Mouse (Mus musculus) activated CD4-positive, CD25-positive, alpha-beta regulatory T cell, adult 4 months (primary cell): ENCODE measurements around the gene Gm20388. TPM values are rescaled to one million over a fixed set of nuclear protein-coding genes. Genes with fewer than 3 reads are reported as not detected.
"Not testable (repeated sequence)": the region's sequence is repeated elsewhere in the genome, so short reads cannot be mapped to it uniquely, and the experiment has no call there.

Experiments
- ATAC-seq: one replicate; pipeline ENCODE4 v1.8.0; 2017
- polyA plus RNA-seq, 2 experiments: library from polyadenylated mRNA; unstranded; fragments of 100-300 nt; shearing (Covaris generic); gene quantifications; one replicate each; pipeline ENCODE4 v1.2.1; 2017

The Gm20388 gene
- polyA plus RNA-seq, 2 experiments from 2014 or later = 9.9 to 12.3 TPM

DNA sequence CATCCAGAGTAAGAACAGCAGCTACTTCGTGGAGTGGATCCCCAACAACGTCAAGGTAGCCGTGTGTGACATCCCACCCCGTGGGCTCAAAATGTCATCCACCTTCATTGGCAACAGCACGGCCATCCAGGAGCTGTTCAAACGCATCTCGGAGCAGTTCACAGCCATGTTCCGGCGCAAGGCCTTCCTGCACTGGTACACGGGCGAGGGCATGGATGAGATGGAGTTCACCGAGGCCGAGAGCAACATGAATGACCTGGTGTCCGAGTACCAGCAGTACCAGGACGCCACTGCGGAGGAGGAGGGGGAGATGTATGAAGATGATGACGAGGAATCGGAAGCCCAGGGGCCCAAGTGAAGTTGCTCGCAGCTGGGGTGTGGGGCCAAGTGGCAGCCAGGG is 3510.7 kb downstream of the Gm20388 start:
- no peak for ATAC-seq

DNA sequence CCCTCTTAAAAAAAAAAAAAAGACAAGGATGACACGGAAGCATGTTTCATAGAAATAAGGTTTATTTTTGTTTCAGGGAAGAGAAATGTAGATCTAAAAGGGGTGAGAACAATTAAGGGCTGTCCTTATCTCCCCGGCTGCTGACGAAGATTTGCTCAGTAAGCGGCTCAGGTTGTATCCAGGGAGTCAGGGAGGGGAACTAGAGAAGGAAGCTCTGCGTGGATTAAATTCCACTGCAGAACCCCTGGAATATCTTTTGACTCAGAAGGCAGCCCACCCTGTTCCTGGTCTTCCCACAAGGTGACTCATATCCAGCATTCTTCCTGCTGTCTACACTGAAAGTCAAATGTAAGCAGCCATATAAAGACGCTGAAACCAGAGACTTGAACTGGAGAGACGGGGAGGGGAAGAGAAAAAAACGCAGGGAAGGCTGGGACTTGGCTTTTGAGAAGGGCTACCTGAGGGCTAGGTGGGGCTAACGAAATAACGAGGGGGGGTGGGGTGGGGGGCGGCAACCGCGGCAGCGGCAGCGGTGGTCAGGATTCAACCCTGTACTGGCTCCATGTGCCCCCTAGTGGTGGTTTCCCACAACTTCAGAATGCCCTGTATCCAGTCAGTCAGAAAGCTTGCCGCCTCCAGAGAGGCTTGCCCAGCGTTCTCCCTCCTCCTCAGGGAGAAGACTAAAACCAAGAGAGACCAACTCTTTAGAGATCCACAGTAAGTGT is 3511.6 kb downstream of the Gm20388 start:
- no peak for ATAC-seq

DNA sequence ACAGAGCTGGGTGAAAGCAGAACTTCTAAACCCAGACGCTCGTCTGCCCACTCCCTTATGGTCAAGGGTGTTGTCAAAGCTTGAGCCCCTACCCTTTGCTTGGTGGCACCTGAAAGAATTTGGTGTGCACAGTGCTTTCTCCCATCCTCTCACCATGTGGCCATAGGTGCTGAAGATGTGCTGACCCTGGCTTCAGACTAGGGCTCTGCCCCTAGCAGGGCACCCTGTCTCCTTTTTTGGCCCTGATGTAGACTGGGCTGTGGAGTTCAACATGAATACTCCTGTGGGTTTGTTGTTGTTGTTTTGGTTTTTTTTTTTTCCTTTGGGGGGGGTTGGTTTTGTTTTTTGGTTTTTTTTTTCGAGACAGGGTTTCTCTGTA is 3512.1 kb downstream of the Gm20388 start:
- ATAC-seq = no peak

DNA sequence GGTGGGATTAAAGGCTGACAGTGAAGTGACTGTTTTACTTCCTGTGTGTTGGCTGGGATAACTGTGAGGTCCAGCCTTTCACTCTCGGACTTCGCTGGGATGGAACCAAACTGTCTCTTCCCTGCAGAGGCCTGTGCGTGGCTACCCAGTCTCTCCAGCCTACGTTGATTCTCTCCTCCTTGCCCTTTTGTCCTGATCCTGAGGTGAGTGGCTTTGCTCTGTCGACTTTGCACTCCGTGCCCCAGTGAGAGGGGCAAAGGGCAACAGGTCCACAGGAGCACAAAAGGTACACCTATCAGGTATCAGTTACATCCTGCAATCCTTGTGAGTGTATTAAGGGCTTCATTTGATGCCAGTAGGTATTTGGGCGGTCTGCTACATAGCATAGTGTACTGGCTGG is 3512.8 kb downstream of the Gm20388 start, which contains the start of gene Def8:
Def8 (plus strand) TSS at position 87 of the 400 bp plus-strand sequence.
- ATAC-seq = no peak

DNA sequence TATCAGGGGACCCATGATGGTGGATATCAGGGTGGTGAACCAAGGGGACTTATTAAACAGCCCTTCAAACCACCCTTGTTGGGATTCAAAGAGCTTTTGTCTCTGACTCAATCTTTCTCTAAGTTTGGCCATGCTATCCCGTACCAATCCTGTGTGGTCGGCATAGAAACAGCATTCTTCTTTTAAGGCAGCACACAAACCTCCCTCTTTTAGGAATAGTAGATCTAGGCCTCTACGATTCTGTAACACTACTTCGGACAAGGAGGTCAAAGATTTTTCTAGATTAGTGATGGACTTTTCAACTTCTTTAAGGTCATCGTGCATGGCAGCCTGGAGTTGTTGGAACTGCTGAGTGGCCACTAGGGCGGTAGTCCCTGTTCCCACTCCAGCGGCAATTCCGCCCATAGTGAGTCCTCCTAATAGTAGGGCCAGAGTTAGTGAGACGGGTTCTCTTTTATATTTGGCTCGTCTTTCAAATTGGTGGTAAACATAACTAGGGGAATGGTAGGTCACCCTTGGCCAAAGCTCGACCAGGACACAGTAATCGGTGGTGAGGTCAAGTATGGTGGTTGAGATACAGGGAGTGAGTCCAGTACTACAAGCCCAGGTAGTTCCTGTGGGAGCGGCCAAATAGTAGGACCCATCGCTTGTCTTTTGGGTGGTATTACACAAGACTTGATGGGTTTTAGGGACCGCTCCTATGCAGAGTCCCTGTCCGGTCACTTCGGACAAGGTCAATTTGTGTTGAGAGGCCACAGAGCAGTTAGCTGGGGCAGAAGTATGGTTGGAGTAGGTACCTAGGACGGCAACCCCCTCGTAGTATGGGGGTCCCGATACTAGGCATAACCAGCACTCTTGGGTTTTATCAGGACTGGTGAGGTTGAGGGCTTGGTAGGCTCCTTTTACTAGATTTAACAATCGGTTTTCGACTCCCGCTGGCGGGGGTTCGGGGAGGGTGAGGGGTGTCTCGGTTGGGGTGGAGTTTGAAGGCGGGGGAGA is 3516.2 kb downstream of the Gm20388 start:
- ATAC-seq = no peak

DNA sequence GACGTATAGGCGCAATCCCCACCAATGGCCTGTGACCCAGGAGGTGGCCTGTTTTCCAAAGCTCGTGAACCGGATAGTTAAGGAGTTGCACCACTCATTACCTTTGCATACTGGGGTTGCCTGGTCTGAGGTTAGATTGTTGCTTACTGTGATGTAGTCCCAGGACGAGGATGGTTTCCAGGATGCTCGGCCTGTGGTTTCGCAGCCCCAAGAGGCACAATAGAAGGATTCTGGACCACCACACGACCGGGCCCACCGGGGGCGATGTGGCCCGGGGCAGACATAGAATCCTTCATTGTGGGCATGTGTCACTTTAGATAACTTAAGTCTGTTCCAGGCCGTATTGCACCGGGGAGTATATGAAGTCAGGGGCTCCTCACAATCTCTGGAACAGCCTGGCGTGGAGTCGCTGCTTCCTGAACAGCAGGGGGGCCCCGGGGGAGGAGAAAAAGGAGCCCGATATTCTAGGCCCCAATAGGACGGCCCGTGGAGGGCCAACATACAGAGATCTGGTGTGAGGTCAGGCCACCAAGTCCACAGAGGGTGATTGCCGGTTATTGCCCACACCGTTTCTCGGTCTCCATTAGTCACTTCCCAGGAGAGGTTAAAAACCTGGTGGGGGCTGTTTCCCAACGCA is 3517.1 kb downstream of the Gm20388 start:
- ATAC-seq = no peak

DNA sequence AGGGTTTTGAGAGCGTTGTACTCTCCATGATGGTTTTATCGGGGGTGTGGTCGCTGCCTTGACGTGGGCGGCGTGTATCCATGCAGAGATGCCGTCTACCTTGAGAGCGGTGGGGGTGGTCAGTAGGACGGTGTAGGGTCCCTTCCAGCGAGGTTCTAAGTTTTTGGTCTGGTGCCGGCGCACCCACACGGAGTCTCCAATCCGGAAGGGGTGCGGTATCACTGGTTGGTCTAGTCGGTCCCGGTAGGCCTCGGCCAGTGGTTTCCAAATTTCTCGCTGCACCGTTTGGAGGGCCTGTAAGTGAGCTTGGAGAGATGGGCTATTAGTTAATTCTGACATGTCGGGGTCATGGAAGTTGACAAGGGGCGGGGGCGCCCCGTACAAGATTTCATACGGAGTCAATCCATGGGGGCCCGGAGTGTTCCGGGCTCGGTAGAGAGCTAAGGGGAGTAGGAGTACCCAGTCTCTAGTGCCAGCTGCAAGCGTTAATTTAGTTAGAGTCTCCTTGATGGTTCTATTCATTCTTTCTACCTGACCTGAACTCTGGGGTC is 3517.8 kb downstream of the Gm20388 start:
- no peak for ATAC-seq

DNA sequence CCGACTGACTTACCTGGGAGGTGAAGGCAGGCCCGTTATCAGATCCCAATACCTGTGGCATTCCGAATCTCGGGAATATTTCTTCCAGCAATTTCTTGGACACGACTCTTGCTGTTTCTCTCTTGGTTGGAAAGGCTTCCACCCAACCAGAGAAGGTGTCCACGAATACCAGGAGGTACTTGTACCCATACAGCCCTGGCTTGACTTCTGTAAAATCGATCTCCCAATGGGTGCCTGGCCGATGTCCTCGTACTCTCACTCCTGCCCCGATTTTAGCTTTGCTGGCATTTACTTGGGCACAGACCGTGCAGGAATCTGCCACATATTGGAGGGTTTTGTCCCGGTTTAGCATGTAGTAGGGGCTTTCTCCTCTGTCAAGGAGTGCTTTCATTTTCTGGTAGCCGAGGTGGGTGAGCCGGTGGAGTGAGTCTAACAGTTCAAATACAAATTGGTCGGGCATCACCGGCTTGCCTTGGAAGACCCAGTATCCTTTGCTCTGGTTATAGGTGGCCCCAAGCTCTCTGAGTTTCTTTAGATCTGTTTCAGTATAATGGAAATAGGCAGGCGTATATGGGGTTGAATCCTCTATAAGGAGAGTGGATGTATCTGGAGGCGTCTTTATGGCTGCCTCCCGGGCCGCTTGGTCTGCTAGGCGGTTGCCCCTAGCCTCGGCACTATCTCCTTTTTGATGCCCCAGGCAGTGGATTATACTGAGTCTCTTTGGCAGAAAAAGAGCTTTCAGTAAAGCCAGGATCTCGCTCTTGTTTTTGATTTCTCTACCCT is 3518.5 kb downstream of the Gm20388 start:
- no peak for ATAC-seq

DNA sequence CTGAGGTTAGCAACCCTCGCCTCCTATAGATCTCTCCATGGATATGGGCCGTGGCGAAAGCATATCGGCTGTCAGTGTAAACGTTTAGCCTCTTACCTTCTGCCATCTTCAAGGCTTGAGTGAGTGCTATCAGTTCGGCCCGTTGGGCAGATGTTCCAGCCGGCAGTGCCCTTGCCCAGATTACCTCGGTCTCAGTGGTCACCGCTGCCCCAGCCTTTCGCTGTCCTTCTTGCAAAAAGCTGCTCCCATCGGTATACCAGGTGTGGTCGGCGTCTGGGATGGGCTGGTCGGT is 3519.0 kb downstream of the Gm20388 start:
- ATAC-seq = not testable (repeated sequence)

DNA sequence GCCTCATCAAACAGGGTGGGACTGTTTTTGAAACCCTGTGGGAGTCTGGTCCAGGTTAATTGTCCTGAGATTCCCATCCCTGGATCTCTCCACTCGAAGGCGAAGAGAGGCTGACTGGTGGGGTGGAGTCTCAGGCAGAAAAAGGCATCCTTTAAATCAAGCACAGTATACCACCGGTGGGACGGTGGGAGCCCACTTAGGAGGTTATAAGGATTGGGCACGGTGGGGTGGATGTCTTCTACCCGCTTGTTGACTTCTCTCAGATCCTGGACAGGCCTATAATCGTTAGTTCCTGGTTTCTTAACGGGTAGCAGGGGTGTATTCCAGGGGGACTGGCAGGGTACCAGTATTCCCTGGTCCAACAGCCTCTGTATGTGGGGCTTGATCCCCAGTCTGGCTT is 3520.3 kb downstream of the Gm20388 start:
- not testable (repeated sequence) for ATAC-seq

DNA sequence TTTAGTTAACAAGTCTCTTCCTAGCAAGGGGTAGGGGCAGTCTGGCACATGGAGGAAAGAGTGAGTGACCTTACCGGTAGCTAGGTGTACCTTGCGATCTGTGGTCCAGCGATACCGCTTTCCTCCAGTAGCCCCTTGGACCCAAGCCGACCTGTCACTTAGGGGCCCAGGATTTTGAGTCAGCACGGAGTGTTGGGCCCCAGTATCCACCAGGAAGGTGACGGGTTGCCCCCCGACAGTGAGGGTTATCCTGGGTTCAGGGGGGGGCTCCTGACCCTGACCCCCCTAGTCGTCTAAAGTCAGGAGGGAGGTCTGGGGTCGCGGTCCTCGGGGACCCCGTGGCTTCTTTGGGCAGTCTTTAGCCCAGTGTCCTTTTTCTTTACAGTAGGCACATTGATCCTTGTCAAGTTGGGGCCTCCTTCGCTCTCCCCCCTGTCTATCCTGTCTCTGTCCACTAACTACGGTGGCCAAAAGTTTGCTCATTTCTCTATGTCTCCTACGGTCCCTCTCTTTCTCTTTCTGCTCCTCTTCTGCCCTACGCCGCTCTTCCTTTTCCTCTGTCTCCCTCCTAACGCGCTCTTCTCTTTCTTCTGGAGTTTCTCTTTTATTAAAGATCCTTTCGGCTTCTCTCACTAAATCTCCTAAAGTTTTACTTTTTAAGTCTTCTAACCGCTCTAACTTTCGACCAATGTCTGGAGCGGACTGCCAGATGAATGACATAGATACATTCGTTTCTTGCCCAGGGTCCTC is 3521.2 kb downstream of the Gm20388 start:
- ATAC-seq = no peak

DNA sequence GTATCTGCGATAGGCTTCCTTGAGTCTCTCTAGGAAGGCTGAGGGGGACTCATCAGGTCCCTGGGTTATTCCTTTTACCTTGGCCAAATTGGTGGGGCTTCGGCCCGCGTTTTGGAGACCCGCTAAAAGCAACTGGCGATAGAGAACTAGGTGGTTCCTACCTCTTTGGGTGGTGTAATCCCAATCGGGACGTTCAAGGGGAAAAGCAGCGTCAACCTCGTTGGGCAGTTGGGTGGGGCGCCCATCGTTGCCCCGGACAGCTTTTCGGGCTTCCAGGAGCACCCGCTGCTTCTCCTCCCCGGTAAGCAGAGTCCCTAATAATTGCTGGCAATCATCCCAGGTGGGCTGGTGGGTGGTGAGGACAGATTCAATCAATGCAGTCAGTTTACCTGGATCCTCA is 3521.7 kb downstream of the Gm20388 start:
- no peak for ATAC-seq

DNA sequence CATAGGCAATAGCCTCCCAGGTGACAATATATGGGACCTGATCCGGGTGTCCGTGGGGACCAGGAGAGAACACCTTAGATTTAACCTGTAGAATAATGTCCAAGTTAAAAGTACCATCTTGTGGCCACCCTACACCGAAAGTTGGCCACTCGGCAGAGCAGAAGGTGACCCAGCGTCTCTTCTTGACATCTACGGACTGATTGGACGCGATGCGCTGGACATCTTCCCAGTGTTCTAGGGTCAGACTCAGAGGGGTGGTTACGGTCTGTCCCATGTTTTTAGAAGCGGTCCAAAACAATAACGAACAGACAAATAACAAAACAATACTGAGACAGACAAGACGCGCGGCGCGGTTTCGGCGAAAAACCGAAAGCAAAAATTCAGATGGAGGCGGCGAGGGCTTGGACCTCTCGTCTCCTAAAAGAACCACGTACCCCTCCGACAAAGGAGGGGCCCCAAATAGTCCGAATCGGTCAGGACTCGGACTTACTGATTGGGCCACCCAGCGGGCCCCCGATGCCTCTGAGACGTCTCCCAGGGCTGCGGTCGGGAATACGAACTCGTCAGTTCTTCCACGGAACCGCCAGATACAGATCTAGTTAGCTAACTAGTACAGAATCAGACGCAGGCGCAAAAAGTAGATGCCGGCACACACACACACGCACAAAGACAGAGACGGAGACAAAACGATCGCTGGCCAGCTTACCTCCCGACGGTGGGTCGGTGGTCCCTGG is 3522.8 kb downstream of the Gm20388 start:
- ATAC-seq = not testable (repeated sequence)

DNA sequence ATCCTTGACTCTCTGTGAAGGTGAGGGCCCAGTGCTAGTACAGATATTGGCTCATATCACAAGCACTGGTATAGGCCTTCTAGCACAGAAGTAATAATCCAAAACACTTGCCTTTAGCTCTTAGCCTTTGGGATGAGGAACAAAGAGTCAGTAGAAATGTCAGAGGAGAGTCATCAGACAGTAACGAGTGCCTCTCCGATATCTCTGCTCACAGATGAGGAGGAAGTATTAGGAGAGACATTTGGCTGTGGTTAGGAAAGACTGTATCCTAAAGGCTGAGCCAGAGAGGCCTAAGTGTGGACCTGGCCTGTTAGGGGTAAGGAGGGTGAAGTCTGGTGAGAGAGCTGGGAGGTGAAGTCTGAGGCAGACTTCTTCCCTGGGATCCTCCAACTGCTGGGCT is 3531.1 kb downstream of the Gm20388 start:
- ATAC-seq = no peak

DNA sequence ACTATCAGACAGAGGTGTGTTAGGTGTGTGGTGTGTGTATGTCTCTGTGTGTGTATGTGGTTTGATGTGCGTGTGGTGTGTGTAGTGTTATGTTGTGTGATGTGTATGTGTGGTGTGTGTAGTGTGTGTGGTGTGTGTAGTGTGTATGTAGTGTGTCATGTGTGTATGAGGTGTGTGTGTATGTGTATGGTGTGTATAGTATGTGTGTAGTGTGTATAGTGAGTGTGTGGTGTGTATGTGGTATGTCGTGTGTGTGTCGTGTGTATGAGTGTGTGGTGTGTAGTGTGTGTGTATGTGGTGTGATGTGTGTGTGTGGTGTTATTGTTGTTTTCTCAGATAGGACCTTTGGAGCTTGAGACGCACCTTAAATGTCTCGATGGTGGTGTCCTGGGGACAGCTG is 3531.7 kb downstream of the Gm20388 start:
- no peak for ATAC-seq

DNA sequence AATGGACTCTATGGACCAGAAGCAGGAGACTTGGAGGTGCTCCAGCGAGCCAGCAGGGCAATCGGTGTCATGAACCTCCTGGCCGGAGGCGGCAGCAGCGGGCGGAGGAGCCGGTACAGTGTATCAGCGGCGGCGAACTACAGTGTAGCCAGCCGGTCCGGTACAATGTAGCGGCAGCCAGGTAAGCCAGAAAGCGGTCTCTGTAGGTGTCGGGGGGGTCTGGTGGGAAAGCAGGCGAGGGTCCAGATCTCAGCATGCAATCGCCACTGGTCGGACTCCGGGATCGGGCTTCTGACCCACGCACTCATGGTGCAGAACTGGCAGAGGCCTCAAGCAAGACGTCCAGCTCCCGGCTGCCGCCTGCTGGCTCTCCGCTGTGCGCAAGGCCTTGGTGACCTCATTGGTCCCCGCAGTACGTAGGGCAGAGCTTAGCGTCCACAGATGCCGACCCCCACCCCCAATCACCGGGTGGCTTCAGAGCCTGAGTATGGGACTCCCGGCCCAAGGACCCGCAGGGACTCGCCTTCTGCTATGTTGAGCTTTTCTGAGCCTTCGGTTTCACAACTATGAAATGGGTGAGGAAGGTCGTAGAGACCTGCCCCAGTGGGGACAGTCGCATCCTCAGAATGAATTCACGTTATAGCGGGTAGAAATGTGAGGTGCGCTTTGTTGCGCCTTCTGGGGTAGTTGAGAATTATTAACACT is 3532.4 kb downstream of the Gm20388 start:
- peak; percentile 93 for ATAC-seq

DNA sequence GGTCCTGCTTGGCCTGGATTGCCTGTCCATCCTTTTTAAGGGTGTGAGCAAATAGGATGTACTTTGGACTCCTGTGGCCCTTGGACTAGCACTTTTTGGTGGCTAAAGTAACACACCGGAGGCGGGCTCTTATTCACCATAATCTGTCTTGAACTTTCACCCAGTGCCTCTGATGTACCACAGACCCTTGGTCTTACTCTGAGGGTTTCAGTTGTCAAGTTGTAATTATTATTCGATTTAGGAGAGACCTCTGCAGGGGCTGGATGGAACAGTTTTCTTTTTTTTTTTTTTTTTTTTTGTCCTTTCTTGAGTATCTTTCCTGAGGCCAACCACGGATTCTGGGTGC is 3532.9 kb downstream of the Gm20388 start:
- no peak for ATAC-seq

DNA sequence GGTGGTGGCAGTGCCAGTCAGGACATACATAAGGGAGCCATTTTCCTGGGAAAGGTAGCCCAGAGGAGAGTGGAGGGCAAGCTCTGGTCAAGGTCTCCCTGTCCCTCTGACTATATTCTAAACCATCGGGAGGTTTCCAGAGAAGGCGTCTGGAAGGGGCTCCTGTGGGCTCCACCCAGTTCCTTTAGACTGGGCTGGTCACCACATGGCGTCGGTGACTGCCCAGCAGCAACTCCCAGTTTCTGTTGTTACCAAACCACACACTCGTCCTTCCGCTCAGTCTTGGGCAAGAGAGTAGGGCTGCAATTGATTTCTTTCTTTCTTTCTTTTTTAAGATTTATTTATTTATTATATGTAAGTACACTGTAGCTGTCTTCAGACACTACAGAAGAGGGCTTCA is 3533.5 kb downstream of the Gm20388 start:
- ATAC-seq = no peak

DNA sequence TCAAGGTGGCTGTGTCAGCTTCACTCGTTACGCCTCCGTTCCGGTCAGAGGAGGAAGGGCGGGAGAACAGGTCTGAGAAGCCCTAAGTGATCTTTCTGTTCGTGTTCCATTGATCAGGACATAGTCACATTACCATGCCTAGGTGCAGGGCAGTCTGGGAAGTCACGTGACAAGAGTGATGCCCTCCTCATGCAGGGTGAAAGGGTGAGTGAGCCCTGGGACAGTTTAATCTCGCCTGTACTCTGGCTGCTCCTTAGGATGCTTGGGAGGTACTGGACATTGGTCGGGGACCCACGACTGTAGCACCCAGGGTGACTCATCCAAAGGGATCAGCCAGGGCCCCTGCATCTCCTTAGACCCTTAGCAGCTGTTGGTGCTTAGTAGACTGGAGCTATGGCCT is 3535.3 kb downstream of the Gm20388 start:
- ATAC-seq = no peak

DNA sequence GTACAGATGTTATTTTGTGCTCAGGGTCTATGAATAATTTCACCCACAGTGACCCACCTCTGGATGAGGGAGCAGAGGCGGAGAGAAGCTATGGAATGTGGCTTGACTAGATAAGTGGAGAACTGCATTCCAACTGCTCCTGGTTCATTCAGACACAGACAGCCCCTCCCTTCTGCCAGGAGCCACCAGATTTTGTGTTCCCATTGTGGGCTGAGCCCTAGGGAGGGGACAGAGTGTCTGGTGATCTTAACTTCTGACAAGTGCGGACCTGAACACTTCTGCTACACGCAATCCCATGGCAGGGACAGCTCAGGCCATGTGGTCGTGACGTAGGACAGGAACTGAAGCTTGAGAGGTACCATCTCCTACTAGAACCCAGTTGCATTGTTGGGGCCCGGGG is 3536.2 kb downstream of the Gm20388 start:
- no peak for ATAC-seq
